Mouse (Mus musculus) liver, embryonic 16.5 days (tissue): ENCODE results near the gene Grid2. TPM values are rescaled to one million over a fixed set of nuclear protein-coding genes. Genes with fewer than 3 reads are reported as not detected.

ENCODE experiments used
- ATAC-seq: fragments of 200-750 bp; cut with Nextera tagmentation; 2 replicates; pipeline ENCODE4 v1.8.0; 2017; ENCODE audit warnings: low read depth, mild to moderate bottlenecking, moderate number of reproducible peaks, moderate library complexity
- H3K27ac ChIP-seq: fragments of 300-500 bp; sonication (generic); 2 replicates; pipeline ENCODE4 v1.5.1; 2014; ENCODE audit warnings: mild to moderate bottlenecking, low read length
- H3K27me3 ChIP-seq: fragments of 300-500 bp; sonication (generic); 2 replicates; pipeline ENCODE4 v1.6.1; 2014; ENCODE audit warnings: low read depth, low read length, mixed read lengths; ENCODE audit not compliant: control insufficient read depth, insufficient read depth
- H3K36me3 ChIP-seq: fragments of 300-500 bp; sonication (generic); 2 replicates; pipeline ENCODE4 v1.6.1; 2014; ENCODE audit warnings: mild to moderate bottlenecking; ENCODE audit not compliant: control insufficient read depth, insufficient read depth
- H3K4me1 ChIP-seq: fragments of 300-500 bp; sonication (generic); 2 replicates; pipeline ENCODE4 v1.6.1; 2014; ENCODE audit warnings: low read depth, low read length, mixed read lengths; ENCODE audit not compliant: control insufficient read depth
- H3K4me2 ChIP-seq: fragments of 300-500 bp; sonication (generic); 2 replicates; pipeline ENCODE4 v1.6.1; 2014; ENCODE audit warnings: low read depth, low read length, mixed read lengths
- H3K4me3 ChIP-seq: fragments of 300-500 bp; sonication (generic); 2 replicates; pipeline ENCODE4 v1.5.1; 2014; ENCODE audit warnings: low read depth, mild to moderate bottlenecking, low read length
- H3K9ac ChIP-seq: fragments of 300-500 bp; sonication (generic); 2 replicates; pipeline ENCODE4 v1.6.1; 2014; ENCODE audit warnings: low read depth, low read length
- H3K9me3 ChIP-seq: fragments of 300-500 bp; sonication (generic); replicated peaks from 2 replicates; pipeline ENCODE4 v1.6.1; 2016; ENCODE audit warnings: low read length; ENCODE audit not compliant: control insufficient read depth
- WGBS: fragments of 180-500 bp; shearing (Covaris S2); extraction: QIAGEN DNeasy Blood & Tissue Kit; methylation state at CpG from one replicate; pipeline ENCODE4 v1.1.7; 2014; ENCODE audit not compliant: insufficient replicate concordance; 5-methylcytosine and 5-hydroxymethylcytosine counted together
- polyA plus RNA-seq: library from polyadenylated mRNA; unstranded; fragments of >200 nt; fragmentation: Nextera tagmentation; extraction: Ambion mirVana; gene quantifications from 2 replicates; pipeline ENCODE4 v1.2.1, GENCODE M21; 2015

Gene Grid2
- polyA plus RNA-seq, 1 experiment from 2014 or later = not detected

DNA sequence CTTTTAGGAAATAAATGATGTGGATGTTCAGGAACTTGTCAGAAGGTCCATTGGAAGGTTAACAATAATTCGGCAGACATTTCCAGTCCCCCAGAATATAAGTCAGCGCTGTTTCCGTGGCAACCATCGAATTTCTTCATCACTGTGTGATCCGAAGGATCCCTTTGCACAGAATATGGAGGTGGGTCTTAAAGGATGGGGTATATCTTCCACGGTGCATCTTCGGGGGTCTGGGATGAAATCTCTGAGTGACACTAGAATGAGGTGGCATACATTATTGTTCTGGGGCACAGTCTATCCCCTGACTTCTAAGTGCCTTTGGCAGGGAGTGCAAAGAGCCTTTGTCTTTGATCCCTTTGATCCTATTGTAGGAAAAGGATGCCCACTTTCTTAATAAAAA lies 808.2 kb downstream of the Grid2 start:
- Histone ChIP-seq H3K4me3 (no peak overlapping the region), H3K4me1 (no peaks in the 10 kb centered on the region), H3K4me2 (no peak overlapping the region), H3K27me3 (no peaks in the 10 kb centered on the region), H3K36me3 (no peaks in the 10 kb centered on the region), H3K27ac (no peak overlapping the region), H3K9ac (no peak overlapping the region), H3K9me3 (no peaks in the 10 kb centered on the region)
- 67% methylated on average over 7 of the region's 7 CpGs for WGBS
- no peak for ATAC-seq

DNA sequence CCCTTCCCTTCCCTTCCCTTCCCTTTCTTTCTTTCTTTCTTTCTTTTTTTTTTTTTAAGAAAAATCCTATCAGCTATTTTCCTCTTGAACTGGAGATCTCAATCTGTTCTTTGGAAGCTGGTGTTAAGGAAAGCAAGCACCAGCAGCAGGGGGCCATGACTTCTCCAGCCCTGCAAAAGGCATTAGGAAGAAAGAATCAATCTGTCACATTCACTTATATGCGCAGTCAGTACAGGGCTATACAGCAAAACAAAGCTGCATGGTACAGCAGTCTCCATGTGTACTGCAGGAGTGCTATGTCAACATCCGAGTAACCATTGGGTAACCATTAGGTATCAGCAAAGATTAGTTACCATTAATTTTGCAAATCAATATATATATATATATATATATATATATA lies 809.0 kb downstream of the Grid2 start:
- Histone ChIP-seq H3K9ac (no peak overlapping the region), H3K36me3 (no peaks in the 10 kb centered on the region), H3K4me3 (no peak overlapping the region), H3K9me3 (no peaks in the 10 kb centered on the region), H3K4me2 (no peak overlapping the region), H3K27ac (no peak overlapping the region), H3K4me1 (no peaks in the 10 kb centered on the region), H3K27me3 (no peaks in the 10 kb centered on the region)
- WGBS = 69% methylated on average over 2 of the region's 2 CpGs
- ATAC-seq = no peak

DNA sequence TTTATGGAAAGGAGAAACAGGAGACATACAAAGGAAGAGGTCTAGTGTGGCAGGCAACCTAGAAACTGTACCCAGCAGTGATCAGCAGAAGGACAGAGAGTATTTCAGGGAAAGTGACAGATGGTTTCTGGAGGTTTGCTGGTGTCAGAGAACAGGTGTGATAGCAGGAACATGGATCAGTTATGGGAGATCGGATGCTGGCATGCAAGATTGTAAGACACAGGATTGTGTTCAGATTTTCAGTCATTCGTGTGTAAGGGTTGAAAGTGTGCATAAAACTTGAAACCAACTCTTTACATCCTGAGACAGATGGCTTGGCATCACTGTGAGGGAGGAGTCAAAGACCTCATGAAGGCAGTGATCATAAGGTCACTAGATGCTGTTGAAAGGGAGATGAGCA lies 817.7 kb downstream of the Grid2 start:
- no peak overlapping the region for H3K4me2 ChIP-seq
- H3K27me3 ChIP-seq = no peaks in the 10 kb centered on the region
- no peaks in the 10 kb centered on the region for H3K36me3 ChIP-seq
- H3K27ac ChIP-seq = no peak overlapping the region
- no peak overlapping the region for H3K4me3 ChIP-seq
- WGBS = 48% methylated on average over 2 of the region's 2 CpGs
- H3K9ac ChIP-seq = no peak overlapping the region
- no peaks in the 10 kb centered on the region for H3K4me1 ChIP-seq
- H3K9me3 ChIP-seq = no peaks in the 10 kb centered on the region
- ATAC-seq = no peak

DNA sequence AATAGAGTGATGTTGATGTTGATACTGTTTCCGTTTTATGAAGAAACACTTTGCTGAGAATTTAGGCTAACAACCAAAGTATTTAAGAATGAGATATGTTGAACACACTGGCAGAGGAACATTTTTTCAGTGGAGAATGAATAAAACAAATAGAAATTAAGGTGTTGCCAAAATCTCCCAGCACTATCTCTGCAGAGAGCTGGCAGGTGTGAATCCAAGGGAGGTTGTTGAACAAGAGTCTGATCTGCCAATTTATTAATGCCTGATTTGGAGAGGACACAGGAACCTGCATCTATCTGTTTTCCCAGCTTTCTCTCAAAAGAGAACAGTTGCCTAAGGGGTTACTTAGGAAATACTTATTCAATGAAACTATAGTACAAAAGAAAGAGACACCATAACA lies 822.2 kb downstream of the Grid2 start:
- 68% methylated on average over 1 of the region's 1 CpGs for WGBS
- no peak for ATAC-seq
- H3K9ac ChIP-seq = no peak overlapping the region

DNA sequence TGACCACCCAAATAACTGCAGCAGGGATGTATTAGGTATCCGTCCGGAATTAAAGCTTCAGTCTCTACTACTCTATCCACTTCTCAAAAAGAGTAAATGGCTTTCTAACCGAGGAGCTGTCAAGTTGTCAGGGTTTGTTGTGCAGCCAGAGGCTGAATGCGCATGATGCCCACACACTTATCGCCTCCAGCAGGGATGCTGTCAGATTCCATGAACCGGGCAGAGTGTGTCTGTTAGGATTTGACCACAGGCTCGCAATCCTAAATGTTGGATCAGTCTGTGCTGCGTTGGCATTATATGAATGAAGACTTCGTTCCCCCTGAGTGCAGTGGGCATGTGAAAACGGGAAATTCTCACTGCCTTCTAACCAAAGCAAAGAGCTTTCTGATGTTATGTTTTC lies 843.0 kb downstream of the Grid2 start:
- Histone ChIP-seq H3K9me3 (no peaks in the 10 kb centered on the region), H3K9ac (no peak overlapping the region), H3K36me3 (no peaks in the 10 kb centered on the region), H3K27me3 (no peaks in the 10 kb centered on the region), H3K27ac (no peak overlapping the region), H3K4me1 (no peaks in the 10 kb centered on the region), H3K4me3 (no peak overlapping the region), H3K4me2 (no peak overlapping the region)
- WGBS = 68% methylated on average over 10 of the region's 10 CpGs
- ATAC-seq = no peak

More for the DNA sequence above, 822.2 kb downstream of the Grid2 start:
- Histone ChIP-seq H3K4me1 (no peaks in the 10 kb centered on the region), H3K9me3 (no peaks in the 10 kb centered on the region), H3K4me2 (no peak overlapping the region), H3K36me3 (no peaks in the 10 kb centered on the region), H3K4me3 (no peak overlapping the region), H3K27me3 (no peaks in the 10 kb centered on the region), H3K27ac (no peak overlapping the region)

DNA sequence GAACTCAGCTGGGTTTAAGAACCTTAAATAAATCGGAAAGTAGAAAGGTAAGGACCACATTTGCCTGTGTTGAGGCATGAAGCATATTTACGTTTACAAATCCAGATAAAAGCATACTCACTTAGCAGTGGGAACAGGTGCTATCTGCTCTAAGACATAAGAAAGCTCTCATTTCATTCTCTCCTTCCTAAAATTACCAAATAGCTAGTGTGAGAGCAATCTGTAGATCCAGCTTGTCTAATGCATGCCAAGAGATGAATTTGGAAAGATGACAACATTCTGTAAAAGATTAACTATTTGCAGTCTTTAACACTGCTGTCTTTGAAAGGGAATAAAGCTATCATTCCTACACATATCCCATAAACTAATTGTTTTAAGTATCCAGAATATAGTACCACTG lies 858.9 kb downstream of the Grid2 start:
- Histone ChIP-seq H3K4me3 (no peak overlapping the region), H3K9ac (no peak overlapping the region), H3K36me3 (no peaks in the 10 kb centered on the region), H3K4me2 (no peak overlapping the region), H3K9me3 (no peaks in the 10 kb centered on the region), H3K27ac (no peak overlapping the region), H3K4me1 (no peaks in the 10 kb centered on the region), H3K27me3 (no peaks in the 10 kb centered on the region)
- 64% methylated on average over 2 of the region's 2 CpGs for WGBS
- ATAC-seq = no peak

DNA sequence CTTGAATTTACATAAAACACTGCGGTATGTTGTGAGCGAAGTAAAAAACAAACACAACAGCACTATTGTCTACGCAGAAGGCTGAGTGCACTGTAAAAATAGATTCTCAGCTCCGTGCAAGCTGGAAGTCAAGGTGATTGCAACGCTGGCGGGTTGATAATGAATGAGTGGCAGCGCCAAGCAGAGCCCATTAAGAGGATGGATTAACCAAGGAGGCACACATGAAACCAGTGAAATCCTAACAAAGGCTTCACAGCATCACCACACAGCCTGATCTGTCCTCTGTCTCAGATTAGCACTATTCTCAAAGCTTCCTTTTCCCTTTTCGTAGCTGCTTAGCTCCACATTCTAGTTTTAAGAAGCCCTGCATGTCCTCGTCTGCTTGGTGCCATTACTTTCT lies 880.6 kb downstream of the Grid2 start:
- Histone ChIP-seq H3K9ac (no peak overlapping the region), H3K27me3 (no peaks in the 10 kb centered on the region), H3K9me3 (no peaks in the 10 kb centered on the region), H3K27ac (no peak overlapping the region), H3K4me3 (no peak overlapping the region), H3K4me1 (no peaks in the 10 kb centered on the region), H3K36me3 (no peaks in the 10 kb centered on the region), H3K4me2 (no peak overlapping the region)
- 67% methylated on average over 9 of the region's 9 CpGs for WGBS
- no peak for ATAC-seq

DNA sequence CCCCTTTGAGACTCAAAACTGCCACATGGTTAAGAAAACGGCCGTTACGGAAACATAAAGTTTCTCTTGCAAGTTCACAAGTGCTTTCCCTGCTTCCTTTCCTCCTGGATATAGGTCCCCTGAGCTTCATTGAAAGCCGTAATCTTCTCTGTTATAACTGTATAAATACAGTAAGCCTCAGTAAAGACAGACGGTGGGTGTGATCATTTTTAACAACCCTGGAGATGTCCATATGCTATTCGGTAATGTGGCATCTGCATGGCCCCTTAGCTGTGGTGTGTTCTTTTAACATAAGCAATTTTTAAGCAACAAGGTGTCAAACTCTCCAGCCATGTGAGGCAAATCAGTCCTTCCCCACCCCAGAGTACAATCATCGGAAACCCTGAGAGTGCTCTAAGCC lies 892.9 kb downstream of the Grid2 start:
- Histone ChIP-seq H3K36me3 (no peaks in the 10 kb centered on the region), H3K4me1 (no peaks in the 10 kb centered on the region), H3K27ac (no peak overlapping the region), H3K27me3 (no peaks in the 10 kb centered on the region), H3K9me3 (no peaks in the 10 kb centered on the region), H3K9ac (no peak overlapping the region), H3K4me2 (no peak overlapping the region), H3K4me3 (no peak overlapping the region)
- whole genome bisulfite sequencing = 73% methylated on average over 7 of the region's 7 CpGs
- ATAC-seq = no peak

DNA sequence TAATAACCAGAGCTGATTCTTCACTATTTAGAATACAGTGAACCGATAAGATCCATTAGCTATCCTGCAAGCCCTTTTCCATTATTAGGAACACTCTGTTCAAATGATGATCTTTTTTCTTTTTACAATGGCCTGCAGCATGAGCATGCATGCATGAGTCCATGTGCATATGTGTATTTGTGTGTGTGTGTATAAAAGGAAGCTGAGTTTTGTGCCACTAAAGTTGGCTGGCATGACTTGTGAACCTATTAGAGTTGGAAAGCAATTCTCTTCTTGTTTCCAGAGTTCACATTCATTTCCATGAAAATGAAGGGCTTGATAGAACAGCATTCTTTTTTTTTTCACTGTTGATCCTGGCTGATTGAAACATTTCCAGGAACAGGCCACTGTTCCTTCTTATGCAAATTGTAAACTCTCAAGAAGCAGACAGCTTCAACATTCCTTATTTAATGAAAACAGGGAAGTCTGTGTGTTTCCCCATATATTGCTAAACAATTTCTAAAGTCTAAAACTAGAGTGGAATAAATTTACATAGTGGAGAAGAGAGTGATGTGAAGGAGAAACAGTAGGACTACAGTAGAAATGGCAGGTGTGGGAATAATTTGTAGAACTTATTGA lies 919.4 kb downstream of the Grid2 start:
- ATAC-seq = no peak
- no peak overlapping the region for H3K9ac ChIP-seq
- H3K27ac ChIP-seq = no peak overlapping the region
- no peak overlapping the region for H3K4me2 ChIP-seq
- H3K36me3 ChIP-seq = no peaks in the 10 kb centered on the region
- H3K4me3 ChIP-seq = no peak overlapping the region
- WGBS = 66% methylated on average over 1 of the region's 1 CpGs
- H3K4me1 ChIP-seq = no peaks in the 10 kb centered on the region
- no peaks in the 10 kb centered on the region for H3K9me3 ChIP-seq
- no peaks in the 10 kb centered on the region for H3K27me3 ChIP-seq
